Mouse (Mus musculus) CH12.LX (cell line): ENCODE data around the gene Pik3r1. TPM values are rescaled to one million over a fixed set of nuclear protein-coding genes. Genes with fewer than 3 reads are reported as not detected.

Experiments
- DNase-seq: peaks from one replicate; pipeline ENCODE4 v3.0.0-alpha.2; 2013; ENCODE audit errors: extremely low read depth
- H3K27ac ChIP-seq: 2 replicates; pipeline ENCODE4 v1.5.1; 2012; ENCODE audit warnings: low read depth, mild to moderate bottlenecking, control low read depth, moderate library complexity; ENCODE audit not compliant: insufficient read depth
- H3K27me3 ChIP-seq: replicated peaks from 2 replicates; pipeline ENCODE3; 2012; ENCODE audit warnings: inconsistent platforms
- H3K36me3 ChIP-seq, 2 experiments: replicated peaks in 1 of 2; 2 replicates each; pipeline versions ENCODE3 to v1.6.1; 2012; ENCODE audit warnings: inconsistent platforms in 1 of 2, low read length in 1 of 2, mild to moderate bottlenecking in 1 of 2, mixed read lengths in 1 of 2, moderate library complexity in 1 of 2; ENCODE audit not compliant: control insufficient read depth in 1 of 2, insufficient read depth in 1 of 2
- H3K4me1 ChIP-seq, 2 experiments: 2 replicates each; pipeline ENCODE4 v1.6.1; 2012; ENCODE audit warnings: inconsistent platforms in 1 of 2, moderate library complexity in 1 of 2; ENCODE audit not compliant: insufficient read depth in 2 of 2, control insufficient read depth in 1 of 2
- H3K4me2 ChIP-seq: 2 replicates; pipeline ENCODE4 v1.6.1; 2012; ENCODE audit warnings: low read depth, mild to moderate bottlenecking, control low read depth; ENCODE audit not compliant: poor library complexity, insufficient read depth, severe bottlenecking
- H3K4me3 ChIP-seq, 3 experiments: fragments of 150-350 bp in 1 of 3; sonication (generic) in 1 of 3; replicated peaks in 1 of 3; 2 replicates each; pipeline versions ENCODE3 to v1.5.1; 2011 to 2012; ENCODE audit warnings: low read depth in 2 of 3, low read length in 2 of 3, mild to moderate bottlenecking in 2 of 3, moderate library complexity in 2 of 3, control low read depth in 1 of 3, improper control_type of control experiment in 1 of 3, inconsistent platforms in 1 of 3, mixed read lengths in 1 of 3; ENCODE audit not compliant: poor library complexity in 1 of 3
- H3K79me2 ChIP-seq: replicated peaks from 2 replicates; pipeline ENCODE4 v1.6.1; 2012; ENCODE audit warnings: mild to moderate bottlenecking, moderate library complexity; ENCODE audit not compliant: control insufficient read depth, poor library complexity, insufficient read depth, severe bottlenecking; ENCODE audit errors: extremely low read depth
- H3K9ac ChIP-seq: 2 replicates; pipeline ENCODE4 v1.6.1; 2012; ENCODE audit warnings: low read depth, mild to moderate bottlenecking, control low read depth, moderate library complexity; ENCODE audit not compliant: insufficient read depth
- H3K9me3 ChIP-seq: replicated peaks from 2 replicates; pipeline ENCODE3; 2012; ENCODE audit warnings: low read length, inconsistent platforms, mixed read lengths
- CTCF ChIP-seq, 2 experiments: IDR thresholded peaks in 1 of 2; conservative IDR thresholded peaks in 1 of 2; 2 replicates each; pipeline ENCODE4 v1.5.1; 2011 to 2012; ENCODE audit warnings: low read depth in 2 of 2, low read length in 2 of 2, improper control_type of control experiment in 1 of 2, inconsistent platforms in 1 of 2, mild to moderate bottlenecking in 1 of 2, moderate library complexity in 1 of 2
- EP300 ChIP-seq: IDR thresholded peaks from 2 replicates; pipeline ENCODE4 v1.6.1; 2011; ENCODE audit warnings: low read length, improper control_type of control experiment
- JUN ChIP-seq: IDR thresholded peaks from 2 replicates; pipeline ENCODE4 v1.6.1; 2011; ENCODE audit warnings: low read depth, mild to moderate bottlenecking, low read length, improper control_type of control experiment, moderate library complexity; ENCODE audit not compliant: insufficient read depth
- MXI1 ChIP-seq: IDR thresholded peaks from 2 replicates; pipeline ENCODE4 v1.6.1; 2011; ENCODE audit warnings: mild to moderate bottlenecking, low read depth, low read length, improper control_type of control experiment
- NELFE ChIP-seq: IDR thresholded peaks from 2 replicates; pipeline ENCODE4 v1.6.1; 2011; ENCODE audit warnings: low read depth, low read length, improper control_type of control experiment
- RAD21 ChIP-seq: IDR thresholded peaks from 2 replicates; pipeline ENCODE4 v1.6.1; 2011; ENCODE audit warnings: low read depth, mild to moderate bottlenecking, low read length, improper control_type of control experiment, moderate library complexity
- SIN3A ChIP-seq: IDR thresholded peaks from 2 replicates; pipeline ENCODE4 v1.6.1; 2012; ENCODE audit warnings: low read length, improper control_type of control experiment, inconsistent platforms
- SMC3 ChIP-seq: IDR thresholded peaks from 2 replicates; pipeline ENCODE4 v1.6.1; 2011; ENCODE audit warnings: low read depth, low read length, improper control_type of control experiment
- TCF12 ChIP-seq: IDR thresholded peaks from 2 replicates; pipeline ENCODE4 v1.6.1; 2014; ENCODE audit warnings: low read depth, mild to moderate bottlenecking, inconsistent platforms, low read length, improper control_type of control experiment
- USF1 ChIP-seq: IDR thresholded peaks from 2 replicates; pipeline ENCODE4 v1.6.1; 2014; ENCODE audit warnings: low read depth, mild to moderate bottlenecking, inconsistent platforms, low read length, improper control_type of control experiment
- ZC3H11A ChIP-seq: IDR thresholded peaks from 2 replicates; pipeline ENCODE4 v1.6.1; 2012; ENCODE audit warnings: low read depth, mild to moderate bottlenecking, inconsistent platforms, low read length, improper control_type of control experiment
- ZMIZ1 ChIP-seq: IDR thresholded peaks from 2 replicates; pipeline ENCODE4 v1.6.1; 2012; ENCODE audit warnings: low read depth, mild to moderate bottlenecking, inconsistent platforms, low read length, improper control_type of control experiment
- ZNF384 ChIP-seq: IDR thresholded peaks from 2 replicates; pipeline ENCODE4 v1.6.1; 2012; ENCODE audit warnings: low read depth, low read length, improper control_type of control experiment, inconsistent platforms
- dilution Hi-C: fragments of 300-500 bp; cut with MboI; formaldehyde crosslinking; loops from 2 replicates; pipeline ENCODE4 v1.14.3; 2020; ENCODE audit warnings: low sequenced_read_pairs; ENCODE audit not compliant: extremely low pct_unique_long_range_greater_than_20kb, extremely low pct_ligation_motif_present
- in situ Hi-C: fragments of 300-500 bp; cut with MboI; formaldehyde crosslinking; loops from 3 replicates; pipeline ENCODE4 v1.14.3; 2019; ENCODE audit warnings: low sequenced_read_pairs, low pct_ligation_motif_present, low pct_unique_long_range_greater_than_20kb, mixed read lengths
- polyA plus RNA-seq: library from polyadenylated mRNA; unstranded; fragments of >175 nt; gene quantifications from 2 replicates; pipeline ENCODE4 v1.2.1, GENCODE M21; 2012; ENCODE audit warnings: low read depth; ENCODE audit not compliant: insufficient read length
- total RNA-seq, 2 experiments: library from RNA; depleted of rRNA; stranded (reverse); fragments of 300-350 nt in 1 of 2; fragments of >200 nt in 1 of 2; gene quantifications; 2 replicates each; pipeline ENCODE4 v1.2.3; 2012 to 2014

The Pik3r1 gene
- total and polyA plus RNA-seq, 3 experiments, result 17.5 to 21.0 (median 19.3) TPM

- Histone ChIP-seq H3K9ac (no peak overlapping the region), H3K36me3 (peaks cover 0 to 26% of the 10 kb centered on the region in 2 experiments), H3K4me2 (no peak overlapping the region), H3K4me1 (peaks cover 0 to 24% of the 10 kb centered on the region in 2 experiments; a peak in 3 of 4 replicates), H3K79me2 (no peaks in the 10 kb centered on the region), H3K9me3 (no peaks in the 10 kb centered on the region), H3K27ac (no peak overlapping the region), H3K4me3 (no peak overlapping the region), H3K27me3 (no peaks in the 10 kb centered on the region)
- no peak for DNase-seq
- in situ Hi-C loops (loop anchor here (25.0 kb wide), 1 partner anchor 908 kb away; no protein-coding TSS in a partner anchor), dilution Hi-C loops (no loop called here)
- TF ChIP-seq SIN3A (no peak), ZMIZ1 (no peak)
These were observed 38.6 kb downstream of the Pik3r1 start for GRCm38 (mm10) chr13:101729248-101730055.

GRCm38 (mm10) chr13:101728816-101729215, 39.2 kb downstream of the Pik3r1 start:
- H3K4me1 ChIP-seq, result peaks cover 0 to 25% of the 10 kb centered on the region in 2 experiments; a peak in 3 of 4 replicates
- dilution Hi-C loops (no loop called here), in situ Hi-C loops (loop anchor here (25.0 kb wide), 1 partner anchor 908 kb away; no protein-coding TSS in a partner anchor)
- H3K27ac ChIP-seq, result no peak overlapping the region
- peak in 1 of 2 experiments; percentile 59; a peak in 2 of 4 replicates for TF ChIP-seq CTCF (conservative IDR thresholded peaks at IDR 0.05 in 1 of 2, IDR thresholded peaks at IDR 0.05 in 1 of 2; ENCODE audit: low read depth in 2 of 2, low read length in 2 of 2)
- TF ChIP-seq JUN, result no peak
- no peak for TF ChIP-seq MXI1
- TF ChIP-seq SMC3, result peak; percentile 47
- TF ChIP-seq ZC3H11A, result no peak
- peak; percentile 42; the same call in 1 of the 2 replicates for TF ChIP-seq ZNF384
- TF ChIP-seq TCF12, result no peak
- TF ChIP-seq RAD21, result peak; percentile 65
- no peak for TF ChIP-seq ZMIZ1
- no peak for TF ChIP-seq NELFE
- no peak for TF ChIP-seq EP300
- TF ChIP-seq USF1, result no peak
- DNase-seq, result no peak
- no peak overlapping the region for H3K4me2 ChIP-seq
- no peak overlapping the region for H3K4me3 ChIP-seq
- no peaks in the 10 kb centered on the region for H3K9me3 ChIP-seq
- no peaks in the 10 kb centered on the region for H3K27me3 ChIP-seq
- H3K79me2 ChIP-seq, result no peaks in the 10 kb centered on the region
- H3K36me3 ChIP-seq, result peaks cover 0 to 26% of the 10 kb centered on the region in 2 experiments
- no peak overlapping the region for H3K9ac ChIP-seq
